In the genomic region with DNA sequence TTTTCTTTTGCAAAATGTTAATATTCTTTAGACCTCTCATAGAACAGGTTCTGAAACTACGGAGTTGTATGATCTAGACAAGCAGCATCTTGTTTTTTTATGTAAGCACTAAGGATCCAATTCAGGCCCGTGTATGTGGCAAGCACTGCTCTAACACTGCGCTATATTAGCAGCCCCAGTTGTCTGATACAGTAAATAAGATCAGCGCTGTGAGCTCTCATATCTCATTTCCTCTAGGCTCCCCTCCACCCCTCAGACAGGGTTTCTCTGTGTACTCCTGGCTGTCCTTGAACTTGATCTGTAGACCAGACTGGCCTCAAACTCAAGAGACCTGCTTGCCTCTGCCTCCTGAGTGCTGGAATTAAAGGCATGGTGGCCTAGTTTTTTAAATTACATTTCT, we compare ENCODE assay signal across 17 mouse cellular contexts. TPM values are rescaled to one million over a fixed set of nuclear protein-coding genes. Genes with fewer than 3 reads are reported as not detected.
DNase-seq lines count a peak whose midpoint lies in the region; ATAC-seq and TF ChIP-seq lines count a peak whose summit lies in the region.
"Had no signal": no experiment of that assay in that cellular context is flagged by ENCODE, and none has a peak within 500 bp of the region (broad histone marks: within the 10 kb centered on the region; RNA-seq: fewer than 3 reads in every experiment).

No protein-coding gene starts in this region.

- no peak overlapping the region for H3K9ac ChIP-seq in forebrain, embryonic 15.5 days (replicated peaks)
- H3K9ac ChIP-seq in forebrain, embryonic 11.5 days (ENCODE audit: low read length) = no peak overlapping the region
- H3K9ac ChIP-seq in liver, embryonic 14.5 days (replicated peaks) = no peak overlapping the region
- H3K9ac ChIP-seq: heart, embryonic 12.5 days; neural tube, embryonic 12.5 days had no signal

- TF ChIP-seq EP300 in liver, embryonic 14.5 days (IDR thresholded peaks at IDR 0.05; ENCODE audit: low read depth) = no peak

- peaks cover 23% of the 10 kb centered on the region for H3K36me3 ChIP-seq in forebrain, embryonic 15.5 days
- peaks cover 2% of the 10 kb centered on the region; the same call in 1 of the 2 replicates for H3K36me3 ChIP-seq in forebrain, embryonic 11.5 days (ENCODE audit: control insufficient read depth, insufficient read depth, low read length)
- peaks cover 46% of the 10 kb centered on the region for H3K36me3 ChIP-seq in liver, embryonic 14.5 days (replicated peaks; ENCODE audit: control insufficient read depth, insufficient read depth, low read depth)

- WGBS in forebrain, embryonic 15.5 days = 88% methylated on average over 4 of the region's 4 CpGs
- WGBS in forebrain, embryonic 11.5 days = 95% methylated on average over 4 of the region's 4 CpGs
- 50% methylated on average over 4 of the region's 4 CpGs for WGBS in liver, embryonic 14.5 days (ENCODE audit: insufficient replicate concordance)

- H3K4me1 ChIP-seq in forebrain, embryonic 15.5 days = peaks cover 19% of the 10 kb centered on the region
- no peaks in the 10 kb centered on the region for H3K4me1 ChIP-seq in forebrain, embryonic 11.5 days (replicated peaks; ENCODE audit: control insufficient read depth, insufficient read depth, low read length)
- peaks cover 22 to 26% of the 10 kb centered on the region in 2 experiments for H3K4me1 ChIP-seq in liver, embryonic 14.5 days (replicated peaks; ENCODE audit: control insufficient read depth in 2 of 2, insufficient read depth in 2 of 2, low read length in 1 of 2)
- H3K4me1 ChIP-seq: limb, embryonic 10.5 days; neural tube, embryonic 12.5 days had no signal

- H3K4me2 ChIP-seq in forebrain, embryonic 15.5 days (replicated peaks) = no peak overlapping the region
- no peak overlapping the region for H3K4me2 ChIP-seq in forebrain, embryonic 11.5 days (ENCODE audit: low read depth, low read length, severe bottlenecking)
- peak overlapping the region; percentile 48 for H3K4me2 ChIP-seq in liver, embryonic 14.5 days (ENCODE audit: low read depth)
- H3K4me2 ChIP-seq: heart, embryonic 12.5 days; neural tube, embryonic 12.5 days had no signal

- H3K4me3 ChIP-seq in forebrain, embryonic 15.5 days = no peak overlapping the region
- H3K4me3 ChIP-seq in forebrain, embryonic 11.5 days (ENCODE audit: low read depth, low read length) = no peak overlapping the region
- no peak overlapping the region for H3K4me3 ChIP-seq in layer of hippocampus, adult 2 months
- no peak overlapping the region for H3K4me3 ChIP-seq in liver, embryonic 14.5 days (ENCODE audit: insufficient read depth in 1 of 2, low read depth in 2 of 2, low read length in 2 of 2)
- H3K4me3 ChIP-seq: heart, embryonic 12.5 days; limb, embryonic 10.5 days; neural tube, embryonic 12.5 days had no signal

- ATAC-seq in forebrain, embryonic 15.5 days (replicated peaks) = no peak
- no peak for ATAC-seq in forebrain, embryonic 11.5 days (replicated peaks; ENCODE audit: low FRiP score)
- ATAC-seq in liver, embryonic 14.5 days (ENCODE audit: insufficient read depth) = 0 out of 2 replicates have a peak, but pooled peaks have one; percentile 27
- no peak for ATAC-seq in erythroid progenitor cell, adult 5-6 weeks (replicated peaks; ENCODE audit: low FRiP score, poor library complexity, severe bottlenecking)
- ATAC-seq: inflammation-experienced regulatory T-cells, adult 6 months had no signal

- no peak for TF ChIP-seq CTCF in layer of hippocampus, adult 2 months (conservative IDR thresholded peaks at IDR 0.05)
- no peak for TF ChIP-seq CTCF in liver, embryonic 14.5 days (IDR thresholded peaks at IDR 0.05; ENCODE audit: low read depth)

- no peaks in the 10 kb centered on the region for H3K9me3 ChIP-seq in forebrain, embryonic 15.5 days
- H3K9me3 ChIP-seq in forebrain, embryonic 11.5 days (ENCODE audit: control insufficient read depth, low read length) = no peaks in the 10 kb centered on the region
- no peaks in the 10 kb centered on the region for H3K9me3 ChIP-seq in liver, embryonic 14.5 days (ENCODE audit: control insufficient read depth, low read length)
- H3K9me3 ChIP-seq: heart, embryonic 12.5 days; limb, embryonic 10.5 days; neural tube, embryonic 12.5 days had no signal

- DNase-seq in forebrain, embryonic 11.5 days (ENCODE audit: low spot score) = no peak
- no peak for DNase-seq in layer of hippocampus, adult 2 months (ENCODE audit: low spot score in 2 of 2)
- DNase-seq in layer of hippocampus, adult 18-20 months (ENCODE audit: low spot score in 2 of 2) = no peak
- DNase-seq in 416B (ENCODE audit: low read depth) = peak; percentile 20
- no peak for DNase-seq in liver, embryonic 14.5 days (ENCODE audit: low read depth in 3 of 3, low spot score in 3 of 3)
- DNase-seq: heart, postnatal 14 days; kidney, adult 8-10 months; kidney, postnatal 14 days; lung, adult 18-20 months; lung, postnatal 14 days had no signal

- peak overlapping the region; percentile 86 for H3K27ac ChIP-seq in forebrain, embryonic 15.5 days (replicated peaks)
- no peak overlapping the region for H3K27ac ChIP-seq in forebrain, embryonic 11.5 days (ENCODE audit: low read depth, low read length)
- peak overlapping the region; percentile 73 for H3K27ac ChIP-seq in layer of hippocampus, adult 2 months
- peak overlapping the region; percentile 80 for H3K27ac ChIP-seq in liver, embryonic 14.5 days
- H3K27ac ChIP-seq: limb, embryonic 10.5 days; neural tube, embryonic 12.5 days had no signal

- H3K27me3 ChIP-seq in forebrain, embryonic 15.5 days = no peaks in the 10 kb centered on the region
- no peaks in the 10 kb centered on the region for H3K27me3 ChIP-seq in forebrain, embryonic 11.5 days (ENCODE audit: control insufficient read depth, insufficient read depth, low read length)
- H3K27me3 ChIP-seq in liver, embryonic 14.5 days (ENCODE audit: control insufficient read depth, insufficient read depth, low read length) = no peaks in the 10 kb centered on the region
- H3K27me3 ChIP-seq: CH12.LX; heart, embryonic 12.5 days; neural tube, embryonic 12.5 days had no signal

RNA-seq across cellular contexts. Expression of a gene that starts 8.6 kb away (rescaled TPM):
- polyA plus RNA-seq in forebrain, embryonic 15.5 days (2015; fragmentation: Nextera tagmentation; extraction: Ambion mirVana) = 144 and 155 TPM in 2 replicates
- 144 and 150 TPM in 2 replicates for polyA plus RNA-seq in forebrain, embryonic 11.5 days (2014; fragmentation: Nextera tagmentation; extraction: Ambion mirVana)
- 100 to 1,000 TPM; 111 to 115 TPM for total RNA-seq in layer of hippocampus, adult 2 months (2021)
- 100 to 1,000 TPM; 125 to 126 TPM for total RNA-seq in layer of hippocampus, adult 18-20 months (2021)
- 14.9 and 16.1 TPM in 2 replicates for polyA plus RNA-seq in liver, embryonic 14.5 days (2012; rRNA removed)
- 55.9 and 66.0 TPM in 2 replicates for polyA plus RNA-seq in liver, embryonic 14.5 days (2014; fragmentation: Nextera tagmentation; extraction: Ambion mirVana)
- total RNA-seq in erythroid progenitor cell, adult 5-6 weeks (2015; ENCODE audit: low replicate concordance) = 72.1 and 86.9 TPM in 2 replicates
- total RNA-seq in erythroid progenitor cell, adult 5-6 weeks (2017; ENCODE audit: low replicate concordance) = 448 and 477 TPM in 2 replicates

RNA-seq across cellular contexts. Expression of a gene that starts 47.8 kb away (rescaled TPM):
- 12.4 and 12.9 TPM in 2 replicates for polyA plus RNA-seq in forebrain, embryonic 15.5 days (2015; fragmentation: Nextera tagmentation; extraction: Ambion mirVana)
- 13.7 and 17.0 TPM in 2 replicates for polyA plus RNA-seq in forebrain, embryonic 11.5 days (2014; fragmentation: Nextera tagmentation; extraction: Ambion mirVana)
- 10 to 100 TPM; 26.6 TPM for total RNA-seq in layer of hippocampus, adult 2 months (2021)
- total RNA-seq in layer of hippocampus, adult 18-20 months (2021) = 10 to 100 TPM; 22.6 to 23.4 TPM
- polyA plus RNA-seq in liver, embryonic 14.5 days (2012; rRNA removed) = 3.8 and 7.6 TPM in 2 replicates
- polyA plus RNA-seq in liver, embryonic 14.5 days (2014; fragmentation: Nextera tagmentation; extraction: Ambion mirVana) = 10.1 TPM in 2 replicates
- 7.9 and 11.7 TPM in 2 replicates for total RNA-seq in erythroid progenitor cell, adult 5-6 weeks (2015; ENCODE audit: low replicate concordance)
- 7.9 and 9.8 TPM in 2 replicates for total RNA-seq in erythroid progenitor cell, adult 5-6 weeks (2017; ENCODE audit: low replicate concordance)

RNA-seq across cellular contexts. Expression of a gene that starts 54.4 kb away (rescaled TPM):
- polyA plus RNA-seq in forebrain, embryonic 15.5 days (2015; fragmentation: Nextera tagmentation; extraction: Ambion mirVana) = 2.8 and 2.9 TPM in 2 replicates
- polyA plus RNA-seq in forebrain, embryonic 11.5 days (2014; fragmentation: Nextera tagmentation; extraction: Ambion mirVana) = 3.5 and 5.0 TPM in 2 replicates
- total RNA-seq in layer of hippocampus, adult 2 months (2021) = 1 to 10 TPM; 5.3 to 5.8 TPM
- 1 to 10 TPM; 3.0 to 3.2 TPM for total RNA-seq in layer of hippocampus, adult 18-20 months (2021)
- polyA plus RNA-seq in liver, embryonic 14.5 days (2012; rRNA removed) = 1.0 and 1.4 TPM in 2 replicates
- 0.38 and 1.1 TPM in 2 replicates for polyA plus RNA-seq in liver, embryonic 14.5 days (2014; fragmentation: Nextera tagmentation; extraction: Ambion mirVana)
- 4.0 and 10.5 TPM in 2 replicates for total RNA-seq in erythroid progenitor cell, adult 5-6 weeks (2015; ENCODE audit: low replicate concordance)
- total RNA-seq in erythroid progenitor cell, adult 5-6 weeks (2017; ENCODE audit: low replicate concordance) = 29.7 and 39.3 TPM in 2 replicates

RNA-seq across cellular contexts. Expression of a gene that starts 54.4 kb away (rescaled TPM):
- 97.0 and 109 TPM in 2 replicates for polyA plus RNA-seq in forebrain, embryonic 15.5 days (2015; fragmentation: Nextera tagmentation; extraction: Ambion mirVana)
- 112 and 124 TPM in 2 replicates for polyA plus RNA-seq in forebrain, embryonic 11.5 days (2014; fragmentation: Nextera tagmentation; extraction: Ambion mirVana)
- 10 to 100 TPM; 48.6 to 50.7 TPM for total RNA-seq in layer of hippocampus, adult 2 months (2021)
- 10 to 100 TPM; 46.2 to 47.2 TPM for total RNA-seq in layer of hippocampus, adult 18-20 months (2021)
- 11.5 and 23.7 TPM in 2 replicates for polyA plus RNA-seq in liver, embryonic 14.5 days (2012; rRNA removed)
- 35.9 and 40.4 TPM in 2 replicates for polyA plus RNA-seq in liver, embryonic 14.5 days (2014; fragmentation: Nextera tagmentation; extraction: Ambion mirVana)
- 62.0 and 77.1 TPM in 2 replicates for total RNA-seq in erythroid progenitor cell, adult 5-6 weeks (2015; ENCODE audit: low replicate concordance)
- total RNA-seq in erythroid progenitor cell, adult 5-6 weeks (2017; ENCODE audit: low replicate concordance) = 71.4 and 80.5 TPM in 2 replicates
